In the genomic region with DNA sequence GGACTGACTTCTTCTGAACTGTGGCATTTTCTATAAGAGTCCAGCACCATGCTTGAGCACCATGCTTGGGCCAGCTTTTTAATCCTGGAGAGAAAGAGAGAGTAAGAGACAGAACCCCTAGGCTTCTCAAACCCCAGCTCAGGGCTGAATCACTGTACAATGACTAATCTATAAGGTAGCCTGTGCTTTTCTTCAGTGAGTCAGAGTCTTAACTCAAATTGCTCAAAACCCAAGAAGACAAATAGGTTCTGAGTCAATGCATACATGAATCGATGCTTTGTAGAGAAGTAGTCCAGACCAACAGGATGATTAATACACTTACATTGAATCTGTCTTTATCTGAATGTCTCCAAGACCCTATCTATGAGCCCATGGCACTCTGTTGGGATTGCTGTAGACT, we compare ENCODE assay signal across 26 mouse cellular contexts. TPM values are rescaled to one million over a fixed set of nuclear protein-coding genes. Genes with fewer than 3 reads are reported as not detected.
DNase-seq lines count a peak whose midpoint lies in the region; ATAC-seq and TF ChIP-seq lines count a peak whose summit lies in the region.
"Had no signal": no experiment of that assay in that cellular context is flagged by ENCODE, and none has a peak within 500 bp of the region (broad histone marks: within the 10 kb centered on the region; RNA-seq: fewer than 3 reads in every experiment).

No protein-coding gene starts in this region.

- no peak for TF ChIP-seq POLR2A in embryonic fibroblast, embryonic 13.5 days (IDR thresholded peaks at IDR 0.05; ENCODE audit: low read depth, low read length)
- TF ChIP-seq POLR2A in myocyte (IDR thresholded peaks at IDR 0.05; ENCODE audit: insufficient read length, low read depth), result no peak

- no peak overlapping the region for H3ac ChIP-seq in myocyte (ENCODE audit: control insufficient read depth, insufficient read length)

- peak; percentile 53 for DNase-seq in heart, adult 11 months
- peak; percentile 70 for DNase-seq in NIH3T3 (ENCODE audit: low read depth)
- no peak for DNase-seq in thymus, postnatal 0 days (ENCODE audit: low spot score)
- no peak for DNase-seq in ovary, postnatal 36 days (ENCODE audit: low spot score)
- DNase-seq: adrenal gland, adult 2 months; adrenal gland, postnatal 10 days; adrenal gland, postnatal 25 days; cerebellum, adult 11-12 months; cerebellum, adult 2 months; cerebellum, adult 9-10 months; cerebellum, postnatal 10 days; cerebellum, postnatal 25 days; forebrain, postnatal 0 days had no signal

- H3K27me3 ChIP-seq in heart, embryonic 11.5 days (ENCODE audit: control insufficient read depth, insufficient read depth, low read length), result no peaks in the 10 kb centered on the region
- no peaks in the 10 kb centered on the region for H3K27me3 ChIP-seq in myocyte (ENCODE audit: control insufficient read depth, insufficient read depth, insufficient read length)
- H3K27me3 ChIP-seq in hindbrain, embryonic 16.5 days (replicated peaks; ENCODE audit: control insufficient read depth, insufficient read depth, low read length), result no peaks in the 10 kb centered on the region
- H3K27me3 ChIP-seq: embryonic facial prominence, embryonic 12.5 days; forebrain, embryonic 13.5 days; forebrain, embryonic 15.5 days had no signal

- H3K9ac ChIP-seq in heart, embryonic 11.5 days (ENCODE audit: low read depth, low read length), result no peak overlapping the region
- H3K9ac ChIP-seq in hindbrain, embryonic 16.5 days (ENCODE audit: low read depth, low read length), result no peak overlapping the region
- H3K9ac ChIP-seq: embryonic facial prominence, embryonic 12.5 days; forebrain, embryonic 13.5 days; forebrain, embryonic 15.5 days; forebrain, postnatal 0 days had no signal

- H3K4me1 ChIP-seq in heart, embryonic 11.5 days (ENCODE audit: control insufficient read depth, insufficient read depth, low read length), result no peaks in the 10 kb centered on the region
- H3K4me1 ChIP-seq in embryonic fibroblast, embryonic 13.5 days (ENCODE audit: control insufficient read depth, insufficient read depth, low read length), result peaks cover 12% of the 10 kb centered on the region
- no peaks in the 10 kb centered on the region for H3K4me1 ChIP-seq in hindbrain, embryonic 16.5 days (ENCODE audit: control insufficient read depth, insufficient read depth, low read depth, low read length)
- H3K4me1 ChIP-seq: embryonic facial prominence, embryonic 12.5 days; forebrain, embryonic 13.5 days; forebrain, embryonic 15.5 days had no signal

- no peak overlapping the region for H3K4me3 ChIP-seq in heart, embryonic 11.5 days (ENCODE audit: low read depth, low read length)
- no peak overlapping the region for H3K4me3 ChIP-seq in embryonic fibroblast, embryonic 13.5 days (ENCODE audit: insufficient read depth, low read length)
- H3K4me3 ChIP-seq in myocyte, result no peak overlapping the region
- no peak overlapping the region for H3K4me3 ChIP-seq in hindbrain, embryonic 16.5 days (ENCODE audit: low read length)
- H3K4me3 ChIP-seq: embryonic facial prominence, embryonic 10.5 days; embryonic facial prominence, embryonic 12.5 days; erythroblast, embryonic 14.5 days; forebrain, embryonic 13.5 days; forebrain, embryonic 15.5 days had no signal

- no peak overlapping the region for H3K4me2 ChIP-seq in heart, embryonic 11.5 days
- peak overlapping the region; percentile 58 for H3K4me2 ChIP-seq in myocyte (ENCODE audit: low read depth)
- no peak overlapping the region for H3K4me2 ChIP-seq in hindbrain, embryonic 16.5 days (ENCODE audit: low read length)
- H3K4me2 ChIP-seq: embryonic facial prominence, embryonic 12.5 days; forebrain, embryonic 13.5 days; forebrain, embryonic 15.5 days had no signal

- ATAC-seq in heart, embryonic 11.5 days (replicated peaks; ENCODE audit: insufficient number of reproducible peaks, low FRiP score, low TSS enrichment), result no peak
- ATAC-seq in hindbrain, embryonic 16.5 days, result no peak
- ATAC-seq: CD4-positive, CD25-positive, alpha-beta regulatory T cell, adult 4 months; forebrain, embryonic 13.5 days; forebrain, embryonic 15.5 days; forebrain, postnatal 0 days had no signal

- H3K27ac ChIP-seq in heart, embryonic 11.5 days (ENCODE audit: low read depth, low read length), result no peak overlapping the region
- H3K27ac ChIP-seq in embryonic fibroblast, embryonic 13.5 days (ENCODE audit: insufficient read depth, low read length), result peak overlapping the region; percentile 92; the same call in 1 of the 2 replicates
- H3K27ac ChIP-seq in hindbrain, embryonic 16.5 days (ENCODE audit: low read depth, low read length), result no peak overlapping the region
- H3K27ac ChIP-seq: embryonic facial prominence, embryonic 10.5 days; embryonic facial prominence, embryonic 12.5 days; forebrain, embryonic 13.5 days; forebrain, embryonic 15.5 days had no signal

- 77% methylated on average over 1 of the region's 1 CpGs for WGBS in heart, embryonic 11.5 days (ENCODE audit: insufficient replicate concordance)
- WGBS in hindbrain, embryonic 16.5 days, result 84% methylated on average over 1 of the region's 1 CpGs

- TF ChIP-seq CTCF in embryonic fibroblast, embryonic 13.5 days (IDR thresholded peaks at IDR 0.05; ENCODE audit: borderline replicate concordance, insufficient read depth, low read length), result no peak

- no peaks in the 10 kb centered on the region for H3K36me3 ChIP-seq in heart, embryonic 11.5 days (ENCODE audit: control insufficient read depth, insufficient read depth, low read length)
- H3K36me3 ChIP-seq in myocyte (ENCODE audit: control insufficient read depth, insufficient read depth), result no peaks in the 10 kb centered on the region
- no peaks in the 10 kb centered on the region for H3K36me3 ChIP-seq in hindbrain, embryonic 16.5 days (ENCODE audit: control insufficient read depth, insufficient read depth, low read length)
- H3K36me3 ChIP-seq: embryonic facial prominence, embryonic 10.5 days; embryonic facial prominence, embryonic 12.5 days; forebrain, embryonic 15.5 days; G1E had no signal

- no peaks in the 10 kb centered on the region for H3K79me2 ChIP-seq in myocyte (ENCODE audit: control insufficient read depth, insufficient read depth)

- H3K9me3 ChIP-seq in heart, embryonic 11.5 days (replicated peaks; ENCODE audit: control insufficient read depth, low read length), result no peaks in the 10 kb centered on the region
- H3K9me3 ChIP-seq in hindbrain, embryonic 16.5 days (ENCODE audit: control insufficient read depth, low read length), result no peaks in the 10 kb centered on the region
- H3K9me3 ChIP-seq: embryonic facial prominence, embryonic 10.5 days; embryonic facial prominence, embryonic 12.5 days; forebrain, embryonic 13.5 days; forebrain, embryonic 15.5 days had no signal

TF ChIP-seq in myocyte, 11 proteins besides CTCF, POLR2A, EP300 and RAD21:
- TF ChIP-seq POLR2AphosphoS2 (IDR thresholded peaks at IDR 0.05; ENCODE audit: insufficient read length, low read depth) (no peak), MAX (IDR thresholded peaks at IDR 0.05; ENCODE audit: low read depth) (no peak), E2F4 (IDR thresholded peaks at IDR 0.05; ENCODE audit: insufficient read depth) (no peak), USF1 (IDR thresholded peaks at IDR 0.05; ENCODE audit: low read depth) (no peak), REST (IDR thresholded peaks at IDR 0.05; ENCODE audit: insufficient read depth, insufficient read length) (no peak), MYOD1 (IDR thresholded peaks at IDR 0.05; ENCODE audit: control insufficient read depth in 1 of 3, insufficient read length in 2 of 3, low read depth in 2 of 3) (no peak)

RNA-seq across cellular contexts. Expression of gene 5530401A14Rik, which starts 48.3 kb away (rescaled TPM):
- 0.06 TPM in 1 of 2 replicates, not detected in the other for polyA plus RNA-seq in heart, embryonic 11.5 days (2014; fragmentation: Nextera tagmentation; extraction: Ambion mirVana)
- not detected in 2 replicates for polyA plus RNA-seq in embryonic fibroblast, embryonic 13.5 days (2011; ENCODE audit: insufficient read length, low read depth, missing spikeins)
- polyA plus RNA-seq in myocyte (2012; fragmentation: generic; extraction: Trizol), result not detected
- not detected in 2 replicates for polyA plus RNA-seq in thymus, postnatal 0 days (2015; fragmentation: Nextera tagmentation; extraction: Ambion mirVana)
- 0.79 and 1.1 TPM in 2 replicates for polyA plus RNA-seq in hindbrain, embryonic 16.5 days (2015; fragmentation: Nextera tagmentation; extraction: Ambion mirVana)
- polyA plus RNA-seq: adrenal gland, adult 2 months; CD4-positive, CD25-positive, alpha-beta regulatory T cell, adult 4 months; cerebellum, adult 2 months; embryonic facial prominence, embryonic 14.5 days; erythroblast, embryonic 14.5 days; forebrain, embryonic 11.5 days; G1E had no signal

RNA-seq across cellular contexts. Expression of gene Asic2, which starts 59.5 kb away (rescaled TPM):
- polyA plus RNA-seq in heart, embryonic 11.5 days (2014; fragmentation: Nextera tagmentation; extraction: Ambion mirVana), result 0.21 and 0.25 TPM in 2 replicates
- not detected in 2 replicates for polyA plus RNA-seq in embryonic fibroblast, embryonic 13.5 days (2011; ENCODE audit: insufficient read length, low read depth, missing spikeins)
- polyA plus RNA-seq in myocyte (2012; fragmentation: generic; extraction: Trizol), result not detected
- not detected in 2 replicates for polyA plus RNA-seq in thymus, postnatal 0 days (2015; fragmentation: Nextera tagmentation; extraction: Ambion mirVana)
- polyA plus RNA-seq in hindbrain, embryonic 16.5 days (2015; fragmentation: Nextera tagmentation; extraction: Ambion mirVana), result 17.6 and 17.8 TPM in 2 replicates
- polyA plus RNA-seq: CD4-positive, CD25-positive, alpha-beta regulatory T cell, adult 4 months; erythroblast, embryonic 14.5 days; G1E had no signal

Comparison
In these comparisons a context has a peak if more than half of its experiments do, and no peak if none do; other contexts are left out.
1. DNase-seq: peak in heart, adult 11 months (single experiment) and NIH3T3 (single experiment); none in thymus, postnatal 0 days (single experiment) and ovary, postnatal 36 days (single experiment).
2. RNA of gene Asic2, which starts 59.5 kb away (polyA plus RNA-seq): 17.6 to 17.8 TPM in hindbrain, embryonic 16.5 days; 0.21 to 0.25 TPM in heart, embryonic 11.5 days, not detected in embryonic fibroblast, embryonic 13.5 days, not detected in myocyte (single experiment) and not detected in thymus, postnatal 0 days; every median in the first group is over 10 times any median in the second.